Mouse (Mus musculus) spleen, postnatal 4 days (tissue): ENCODE results near the gene Hnrnpul2.
A peak's percentile ranks its signal among the peaks of the same experiment; 100 is the strongest.

Experiments
- DNase-seq, 2 experiments: peaks; one replicate each; pipeline ENCODE4 v3.0.0; 2022; ENCODE audit warnings: low spot score in 2 of 2

The Hnrnpul2 gene

GRCm38 (mm10) chr19:8819596-8820423 is at the start of gene Hnrnpul2:
Hnrnpul2 (plus strand) TSS chr19:8820010.
- peak; percentile 96 to 98 for DNase-seq

GRCm38 (mm10) chr19:8770567-8771270 is 49.1 kb upstream of the Hnrnpul2 start, which contains the start of gene Tmem223:
Tmem223 (plus strand) TSS chr19:8770996.
- DNase-seq, result peak; percentile 79 to 90

- no peak for DNase-seq
Measured at GRCm38 (mm10) chr19:8772996-8773395, 46.8 kb upstream of the Hnrnpul2 start.

GRCm38 (mm10) chr19:8773409-8773808 is 46.4 kb upstream of the Hnrnpul2 start:
- no peak for DNase-seq

- peak; percentile 97 to 99 for DNase-seq
Measured at GRCm38 (mm10) chr19:8774086-8774835, 45.5 kb upstream of the Hnrnpul2 start, which contains the start of gene Tmem179b. Tmem179b (minus strand) TSS chr19:8774467.

- peak in 1 of 2 experiments; percentile 37 for DNase-seq
Measured at GRCm38 (mm10) chr19:8774951-8775421, 44.8 kb upstream of the Hnrnpul2 start.

- DNase-seq, result peak; percentile 91 to 93
Measured at GRCm38 (mm10) chr19:8786008-8786781, 33.6 kb upstream of the Hnrnpul2 start, which contains the start of gene Taf6l. Taf6l (minus strand) TSS chr19:8786417.

GRCm38 (mm10) chr19:8788521-8788920 is 31.3 kb upstream of the Hnrnpul2 start:
- DNase-seq, result no peak

GRCm38 (mm10) chr19:8789171-8789570 is 30.6 kb upstream of the Hnrnpul2 start:
- DNase-seq, result no peak

- DNase-seq, result no peak
Measured at GRCm38 (mm10) chr19:8790171-8790570, 29.6 kb upstream of the Hnrnpul2 start.

- peak; percentile 86 to 92 for DNase-seq
Measured at GRCm38 (mm10) chr19:8798264-8798946, 21.4 kb upstream of the Hnrnpul2 start, which contains the start of gene Polr2g. Polr2g (minus strand) TSS chr19:8798577.

GRCm38 (mm10) chr19:8798947-8799315 is 20.9 kb upstream of the Hnrnpul2 start:
- no peak for DNase-seq

- peak; percentile 91 to 92 for DNase-seq
Measured at GRCm38 (mm10) chr19:8802130-8802821, 17.5 kb upstream of the Hnrnpul2 start, which contains the start of gene Zbtb3. Zbtb3 (plus strand) TSS chr19:8802555.

- DNase-seq, result no peak
Measured at GRCm38 (mm10) chr19:8803204-8803780, 16.5 kb upstream of the Hnrnpul2 start.

- DNase-seq, result no peak
Measured at GRCm38 (mm10) chr19:8803879-8804660, 15.7 kb upstream of the Hnrnpul2 start.

- DNase-seq, result no peak
Measured at GRCm38 (mm10) chr19:8806810-8807209, 13.0 kb upstream of the Hnrnpul2 start.

GRCm38 (mm10) chr19:8815812-8816211 is 4.0 kb upstream of the Hnrnpul2 start:
- no peak for DNase-seq

- no peak for DNase-seq
Measured at GRCm38 (mm10) chr19:8817001-8817400, 2.8 kb upstream of the Hnrnpul2 start.
